25 mouse cellular contexts compared by ENCODE assay signal in the genomic region with DNA sequence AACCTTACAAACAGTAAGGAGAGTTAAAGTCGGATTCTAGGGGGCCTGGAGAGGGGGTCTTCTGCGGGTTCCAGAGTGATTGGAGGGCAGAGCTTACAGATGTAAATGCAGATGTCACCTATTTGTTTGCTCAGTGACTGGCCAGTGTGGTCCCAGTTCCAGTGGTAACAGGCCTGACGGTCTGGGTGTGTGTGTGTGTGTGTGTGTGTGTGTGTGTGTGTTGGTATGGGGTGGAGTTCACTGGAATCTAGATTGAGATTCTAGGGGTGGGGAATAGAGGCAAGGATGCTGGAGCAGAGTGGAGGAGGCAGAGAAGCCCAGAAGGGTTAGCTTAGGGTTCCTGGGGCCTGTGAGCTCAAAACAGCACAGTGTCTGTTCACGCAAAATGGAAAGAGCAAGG. TPM values are rescaled to one million over a fixed set of nuclear protein-coding genes. Genes with fewer than 3 reads are reported as not detected.
DNase-seq lines count a peak whose midpoint lies in the region; ATAC-seq and TF ChIP-seq lines count a peak whose summit lies in the region.
"Had no signal": no experiment of that assay in that cellular context is flagged by ENCODE, and none has a peak within 500 bp of the region (broad histone marks: within the 10 kb centered on the region; RNA-seq: fewer than 3 reads in every experiment).

No protein-coding gene starts in this region.

- no peak for ATAC-seq in liver, embryonic 11.5 days (replicated peaks; ENCODE audit: low FRiP score)
- ATAC-seq in liver, postnatal 0 days = no peak
- ATAC-seq: forebrain, embryonic 13.5 days; midbrain, embryonic 13.5 days had no signal

- intact Hi-C loops in heart, postnatal 25 days (cut with DNase I) = no loop called here

- DNase-seq in heart, embryonic 10.5 days (ENCODE audit: low spot score) = no peak
- no peak for DNase-seq in heart, postnatal 25 days (ENCODE audit: low spot score)
- no peak for DNase-seq in liver, embryonic 11.5 days (ENCODE audit: low spot score)
- no peak for DNase-seq in liver, postnatal 0 days
- peak; percentile 26 for DNase-seq in urinary bladder, postnatal 25 days (ENCODE audit: low spot score)
- no peak for DNase-seq in urinary bladder, postnatal 4 days (ENCODE audit: low spot score in 2 of 2)
- no peak for DNase-seq in kidney, postnatal 36 days
- no peak for DNase-seq in thymus, postnatal 14 days
- DNase-seq: cerebellum, adult 9-11 months; gastrocnemius, postnatal 36 days; layer of hippocampus, postnatal 36 days; retina, postnatal 1 day; right cerebral cortex, postnatal 4 days; thymus, adult 18-20 months had no signal

- 52% methylated on average over 4 of the region's 4 CpGs for WGBS in heart, embryonic 10.5 days
- 55% methylated on average over 4 of the region's 4 CpGs for WGBS in liver, embryonic 11.5 days
- 47% methylated on average over 4 of the region's 4 CpGs for WGBS in liver, postnatal 0 days (ENCODE audit: insufficient replicate concordance)

- no peak overlapping the region for H3K4me3 ChIP-seq in heart, embryonic 10.5 days
- H3K4me3 ChIP-seq in liver, embryonic 11.5 days (ENCODE audit: low read depth, low read length) = no peak overlapping the region
- no peak overlapping the region for H3K4me3 ChIP-seq in liver, postnatal 0 days (ENCODE audit: low read depth, low read length)
- H3K4me3 ChIP-seq: forebrain, embryonic 13.5 days; heart, embryonic 15.5 days; hindbrain, embryonic 15.5 days; midbrain, embryonic 13.5 days; myocyte; neural tube, embryonic 15.5 days had no signal

- TF ChIP-seq CTCF in liver, postnatal 0 days (IDR thresholded peaks at IDR 0.05; ENCODE audit: low read depth) = no peak

- H3K4me1 ChIP-seq in heart, embryonic 10.5 days = peaks cover 87% of the 10 kb centered on the region
- H3K4me1 ChIP-seq in liver, embryonic 11.5 days (replicated peaks; ENCODE audit: control insufficient read depth, insufficient read depth, low read length) = peaks cover 59% of the 10 kb centered on the region
- H3K4me1 ChIP-seq in liver, postnatal 0 days (ENCODE audit: insufficient read depth) = peaks cover 16% of the 10 kb centered on the region

- H3K36me3 ChIP-seq in heart, embryonic 10.5 days = no peaks in the 10 kb centered on the region
- no peaks in the 10 kb centered on the region for H3K36me3 ChIP-seq in liver, embryonic 11.5 days (ENCODE audit: control insufficient read depth, insufficient read depth, low read length)
- no peaks in the 10 kb centered on the region for H3K36me3 ChIP-seq in liver, postnatal 0 days (replicated peaks; ENCODE audit: insufficient read depth, low read length)
- H3K36me3 ChIP-seq: heart, embryonic 15.5 days; hindbrain, embryonic 15.5 days; midbrain, embryonic 13.5 days; neural tube, embryonic 15.5 days had no signal

- H3K27ac ChIP-seq in heart, embryonic 10.5 days = peak overlapping the region; percentile 90
- H3K27ac ChIP-seq in liver, embryonic 11.5 days (ENCODE audit: low read depth, low read length) = peak overlapping the region; percentile 69
- no peak overlapping the region for H3K27ac ChIP-seq in liver, postnatal 0 days (ENCODE audit: low read depth)
- H3K27ac ChIP-seq: forebrain, embryonic 13.5 days; hindbrain, embryonic 15.5 days; midbrain, embryonic 13.5 days; neural tube, embryonic 15.5 days had no signal

- H3K9ac ChIP-seq in liver, embryonic 11.5 days (ENCODE audit: low read depth, low read length) = peak overlapping the region; percentile 22; the same call in 1 of the 2 replicates
- no peak overlapping the region for H3K9ac ChIP-seq in liver, postnatal 0 days (replicated peaks)
- H3K9ac ChIP-seq: forebrain, embryonic 13.5 days; hindbrain, embryonic 15.5 days; midbrain, embryonic 13.5 days; neural tube, embryonic 15.5 days had no signal

- TF ChIP-seq EP300 in liver, postnatal 0 days (IDR thresholded peaks at IDR 0.05; ENCODE audit: low read depth) = no peak

- H3K9me3 ChIP-seq in heart, embryonic 10.5 days = no peaks in the 10 kb centered on the region
- no peaks in the 10 kb centered on the region for H3K9me3 ChIP-seq in liver, embryonic 11.5 days (ENCODE audit: control insufficient read depth, low read length)
- no peaks in the 10 kb centered on the region for H3K9me3 ChIP-seq in liver, postnatal 0 days (ENCODE audit: low read length)
- H3K9me3 ChIP-seq: forebrain, embryonic 13.5 days; heart, embryonic 15.5 days; hindbrain, embryonic 15.5 days; midbrain, embryonic 13.5 days; neural tube, embryonic 15.5 days had no signal

- no peak overlapping the region for H3K4me2 ChIP-seq in liver, embryonic 11.5 days
- no peak overlapping the region for H3K4me2 ChIP-seq in liver, postnatal 0 days (ENCODE audit: low read depth, low read length)
- H3K4me2 ChIP-seq: forebrain, embryonic 13.5 days; heart, embryonic 15.5 days; hindbrain, embryonic 15.5 days; midbrain, embryonic 13.5 days; neural tube, embryonic 15.5 days had no signal

- H3K27me3 ChIP-seq in heart, embryonic 10.5 days (ENCODE audit: insufficient read depth, poor library complexity, severe bottlenecking) = no peaks in the 10 kb centered on the region
- no peaks in the 10 kb centered on the region for H3K27me3 ChIP-seq in liver, embryonic 11.5 days (replicated peaks; ENCODE audit: control insufficient read depth, insufficient read depth, low read length)
- no peaks in the 10 kb centered on the region for H3K27me3 ChIP-seq in liver, postnatal 0 days (ENCODE audit: insufficient read depth, low read length)
- H3K27me3 ChIP-seq: heart, embryonic 15.5 days had no signal

RNA-seq across cellular contexts. Expression of gene 1700122O11Rik, which starts 32.3 kb away (rescaled TPM):
- not detected in 2 replicates for polyA plus RNA-seq in heart, embryonic 10.5 days (2016; fragmentation: Nextera tagmentation; extraction: Ambion mirVana)
- not detected for total RNA-seq in heart, postnatal 25 days (2021)
- not detected in 2 replicates for polyA plus RNA-seq in liver, embryonic 11.5 days (2014; fragmentation: Nextera tagmentation; extraction: Ambion mirVana)
- not detected in 2 replicates for polyA plus RNA-seq in liver, postnatal 0 days (2015; fragmentation: Nextera tagmentation; extraction: Ambion mirVana)
- total RNA-seq: gastrocnemius, postnatal 36 days; layer of hippocampus, adult 18-20 months; layer of hippocampus, postnatal 36 days; left cerebral cortex, postnatal 25 days; liver, adult 2 months; MEL had no signal
- polyA plus RNA-seq: forebrain, embryonic 13.5 days; heart, embryonic 15.5 days; hindbrain, embryonic 15.5 days; kidney, embryonic 16.5 days; liver, adult 2 months; midbrain, embryonic 13.5 days; myocyte; neural tube, embryonic 15.5 days had no signal
